Mouse (Mus musculus): ENCODE results near the gene Pou3f3.

Pou3f3 gene

GRCm38 (mm10) chr1:42710234-42710633, 14.7 kb downstream of the Pou3f3 start:
- DNase-seq (ENCODE audit: low read depth, low spot score), result no peak

- no peak for DNase-seq (ENCODE audit: low read depth, low spot score)
Observed at GRCm38 (mm10) chr1:42710995-42711394, 15.4 kb downstream of the Pou3f3 start.

GRCm38 (mm10) chr1:42711456-42712310, 16.1 kb downstream of the Pou3f3 start:
- DNase-seq (ENCODE audit: low read depth, low spot score), result no peak

- DNase-seq (ENCODE audit: low read depth, low spot score), result no peak
Observed at GRCm38 (mm10) chr1:42712311-42712690, 16.7 kb downstream of the Pou3f3 start.

GRCm38 (mm10) chr1:42713104-42713932, 17.8 kb downstream of the Pou3f3 start:
- no peak for DNase-seq (ENCODE audit: low read depth, low spot score)

- DNase-seq (ENCODE audit: low read depth, low spot score), result peak; percentile 64
Observed at GRCm38 (mm10) chr1:42714016-42714931, 18.7 kb downstream of the Pou3f3 start.

- DNase-seq (ENCODE audit: low read depth, low spot score), result no peak
Observed at GRCm38 (mm10) chr1:42718549-42718948, 23.0 kb downstream of the Pou3f3 start.

- no peak for DNase-seq (ENCODE audit: low read depth, low spot score)
Observed at GRCm38 (mm10) chr1:42721353-42721752, 25.8 kb downstream of the Pou3f3 start.

GRCm38 (mm10) chr1:42723769-42724300, 28.3 kb downstream of the Pou3f3 start:
- DNase-seq (ENCODE audit: low read depth, low spot score), result no peak

- no peak for DNase-seq (ENCODE audit: low read depth, low spot score)
Observed at GRCm38 (mm10) chr1:42724881-42725280, 29.3 kb downstream of the Pou3f3 start.

- DNase-seq (ENCODE audit: low read depth, low spot score), result no peak
Observed at GRCm38 (mm10) chr1:42727161-42727560, 31.6 kb downstream of the Pou3f3 start.

GRCm38 (mm10) chr1:42727676-42728075, 32.1 kb downstream of the Pou3f3 start:
- DNase-seq (ENCODE audit: low read depth, low spot score), result no peak

GRCm38 (mm10) chr1:42741383-42742241, 46.0 kb downstream of the Pou3f3 start:
- no peak for DNase-seq (ENCODE audit: low read depth, low spot score)

- DNase-seq (ENCODE audit: low read depth, low spot score), result no peak
Observed at GRCm38 (mm10) chr1:42742242-42742560, 46.6 kb downstream of the Pou3f3 start.

GRCm38 (mm10) chr1:42745047-42745446, 49.5 kb downstream of the Pou3f3 start:
- no peak for DNase-seq (ENCODE audit: low read depth, low spot score)

GRCm38 (mm10) chr1:42749536-42750292, 54.1 kb downstream of the Pou3f3 start:
- no peak for DNase-seq (ENCODE audit: low read depth, low spot score)

Measured in 3T3-L1 (cell line).